23 mouse cellular contexts compared by ENCODE assay signal in genomic region chr3:143036108-143036507, GRCm38 (mm10).
"Had no signal": no experiment of that assay in that cellular context is flagged by ENCODE, and none has a peak within 500 bp of the region (broad histone marks: within the 10 kb centered on the region; RNA-seq: fewer than 3 reads in every experiment).

No protein-coding gene starts in this region.

- ATAC-seq: liver, postnatal 0 days; lung, postnatal 0 days; midbrain, embryonic 16.5 days had no signal

- H3K4me3 ChIP-seq: liver, embryonic 13.5 days; liver, embryonic 15.5 days; lung, embryonic 15.5 days; megakaryocyte, embryonic 14.5 days; midbrain, embryonic 10.5 days; midbrain, embryonic 12.5 days; myocyte; neural tube, embryonic 13.5 days; neural tube, embryonic 15.5 days; stomach, embryonic 15.5 days had no signal

- H3K27ac ChIP-seq: liver, embryonic 13.5 days; liver, embryonic 15.5 days; lung, embryonic 15.5 days; macrophage; midbrain, embryonic 10.5 days; midbrain, embryonic 12.5 days; neural tube, embryonic 13.5 days; neural tube, embryonic 15.5 days; stomach, embryonic 15.5 days; stomach, postnatal 0 days had no signal

- H3K9ac ChIP-seq: liver, embryonic 13.5 days; liver, embryonic 15.5 days; liver, postnatal 0 days; lung, embryonic 15.5 days; midbrain, embryonic 12.5 days; neural tube, embryonic 13.5 days; neural tube, embryonic 15.5 days; stomach, embryonic 15.5 days had no signal

- H3K4me1 ChIP-seq: liver, embryonic 13.5 days; liver, embryonic 15.5 days; midbrain, embryonic 10.5 days; midbrain, embryonic 12.5 days; neural tube, embryonic 15.5 days; stomach, embryonic 15.5 days had no signal

- H3K27me3 ChIP-seq: liver, embryonic 13.5 days; liver, embryonic 15.5 days; lung, embryonic 15.5 days; megakaryocyte, embryonic 14.5 days; midbrain, embryonic 12.5 days; neural tube, embryonic 13.5 days; neural tube, embryonic 15.5 days; stomach, embryonic 15.5 days had no signal

- H3K4me2 ChIP-seq: liver, embryonic 13.5 days; liver, embryonic 15.5 days; lung, embryonic 15.5 days; midbrain, embryonic 12.5 days; neural tube, embryonic 13.5 days; neural tube, embryonic 15.5 days; stomach, embryonic 15.5 days had no signal

- H3K36me3 ChIP-seq: liver, embryonic 13.5 days; liver, embryonic 15.5 days; lung, embryonic 15.5 days; midbrain, embryonic 10.5 days; midbrain, embryonic 12.5 days; neural tube, embryonic 13.5 days; neural tube, embryonic 15.5 days; stomach, embryonic 15.5 days had no signal

- DNase-seq: liver, embryonic 13.5 days; liver, postnatal 0 days; lung, adult 2 months; lung, postnatal 14 days; lung, postnatal 36 days; midbrain, embryonic 14.5 days; retina, postnatal 1 day; right cerebral cortex, adult 18-20 months; thymus, adult 2 months; thymus, postnatal 25 days had no signal

- H3K9me3 ChIP-seq: liver, embryonic 13.5 days; liver, embryonic 15.5 days; lung, embryonic 15.5 days; megakaryocyte, embryonic 14.5 days; midbrain, embryonic 10.5 days; midbrain, embryonic 12.5 days; neural tube, embryonic 13.5 days; neural tube, embryonic 15.5 days; stomach, embryonic 15.5 days had no signal
